Mouse (Mus musculus): Measurements from ENCODE around the gene Insl3.

DNA sequence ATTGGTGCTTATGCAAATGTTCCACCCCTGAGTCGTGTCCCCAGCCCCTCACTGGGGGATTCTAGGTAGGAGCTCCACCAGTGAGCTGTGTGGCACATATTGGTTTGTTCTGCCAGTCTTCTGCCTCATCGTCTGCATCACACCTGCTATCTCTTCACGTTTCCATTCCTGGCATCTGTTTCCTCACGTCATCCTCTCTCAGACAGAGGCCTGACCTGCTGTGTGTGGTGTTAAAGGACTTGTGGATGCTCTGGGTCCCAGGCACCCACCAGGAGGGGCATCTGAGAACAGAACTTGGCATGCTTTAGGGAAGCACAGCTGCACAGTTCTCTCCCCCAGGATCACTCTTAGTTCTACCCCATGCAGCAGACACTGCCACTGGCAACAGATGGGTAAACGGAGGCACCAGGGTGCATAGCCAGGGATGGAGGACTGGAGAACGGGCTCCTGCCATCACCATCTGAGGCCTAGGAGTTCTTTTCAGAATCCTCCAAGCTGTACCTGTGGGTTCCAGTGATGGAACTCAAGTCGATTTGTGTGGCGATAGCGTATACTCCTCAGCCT is 13.5 kb upstream of the Insl3 start:
- no peak for TF ChIP-seq CTCF (IDR thresholded peaks at IDR 0.05; ENCODE audit: control insufficient read depth, insufficient read depth, insufficient read length)
- no peak for TF ChIP-seq USF1 (IDR thresholded peaks at IDR 0.05; ENCODE audit: low read depth)

Measured in C2C12 (cell line).